Mouse (Mus musculus) cerebellum, postnatal 4 days (tissue): ENCODE measurements at regions not wholly inside any gene's neighbourhood (a gene's known extent, or its start where the extent isn't known, plus 50 kb on each side); places are given as distances from the start of the nearest gene placed in this dataset.
A peak's percentile ranks its signal among the peaks of the same experiment; 100 is the strongest.

Source experiments
- DNase-seq, 2 experiments: peaks; one replicate each; pipeline ENCODE4 v3.0.0; 2022; ENCODE audit warnings: low spot score in 2 of 2, mixed read lengths in 1 of 2

- DNase-seq, result no peak
Measured at GRCm38 (mm10) chr10:37377258-37378001, 238.7 kb upstream of the Marcks start.

- DNase-seq, result no peak
Measured at GRCm38 (mm10) chr10:37376172-37376571, 237.5 kb upstream of the Marcks start.

GRCm38 (mm10) chr10:37375648-37376047 lies 236.9 kb upstream of the Marcks start:
- no peak for DNase-seq

GRCm38 (mm10) chr10:37368997-37369679 lies 230.4 kb upstream of the Marcks start:
- no peak for DNase-seq

GRCm38 (mm10) chr10:37367796-37368195 lies 229.1 kb upstream of the Marcks start:
- DNase-seq, result no peak

- DNase-seq, result no peak
Measured at GRCm38 (mm10) chr10:37364506-37364905, 225.8 kb upstream of the Marcks start.

GRCm38 (mm10) chr10:37360985-37361384 lies 222.3 kb upstream of the Marcks start:
- DNase-seq, result no peak

- DNase-seq, result no peak
Measured at GRCm38 (mm10) chr10:37358900-37359299, 220.2 kb upstream of the Marcks start.

- no peak for DNase-seq
Measured at GRCm38 (mm10) chr10:37358334-37358733, 219.6 kb upstream of the Marcks start.

GRCm38 (mm10) chr10:37357304-37358060 lies 218.8 kb upstream of the Marcks start:
- DNase-seq, result peak in 1 of 2 experiments; percentile 49

GRCm38 (mm10) chr10:37349261-37349660 lies 210.5 kb upstream of the Marcks start:
- DNase-seq, result no peak

- no peak for DNase-seq
Measured at GRCm38 (mm10) chr10:37348416-37348815, 209.7 kb upstream of the Marcks start.

GRCm38 (mm10) chr10:37347661-37348060 lies 208.9 kb upstream of the Marcks start:
- no peak for DNase-seq

GRCm38 (mm10) chr10:37342675-37343074 lies 204.0 kb upstream of the Marcks start:
- DNase-seq, result peak in 1 of 2 experiments; percentile 10

- no peak for DNase-seq
Measured at GRCm38 (mm10) chr10:37339658-37340057, 200.9 kb upstream of the Marcks start.

GRCm38 (mm10) chr10:37338073-37338912 lies 199.6 kb upstream of the Marcks start:
- DNase-seq, result no peak

- no peak for DNase-seq
Measured at GRCm38 (mm10) chr10:37337172-37337620, 198.5 kb upstream of the Marcks start.

GRCm38 (mm10) chr10:37335148-37335547 lies 196.4 kb upstream of the Marcks start:
- DNase-seq, result no peak

GRCm38 (mm10) chr10:37326168-37326534 lies 187.4 kb upstream of the Marcks start:
- no peak for DNase-seq

- no peak for DNase-seq
Measured at GRCm38 (mm10) chr10:37325514-37326167, 186.9 kb upstream of the Marcks start.

GRCm38 (mm10) chr10:37323689-37324088 lies 185.0 kb upstream of the Marcks start:
- no peak for DNase-seq
